Mouse (Mus musculus) erythroid progenitor cell, adult 5-6 weeks (primary cell): Measurements from ENCODE around the gene A430078G23Rik. TPM values are rescaled to one million over a fixed set of nuclear protein-coding genes. Genes with fewer than 3 reads are reported as not detected.

ENCODE experiments used
- total RNA-seq, 2 experiments: library from RNA; stranded (forward) in 1 of 2; stranded (reverse) in 1 of 2; fragments of 150-400 nt in 1 of 2; fragments of 186-747, 209-891 nt in 1 of 2; gene quantifications; 2 replicates each; pipeline versions ENCODE4 v1.2.3 to v1.2.4; 2015 to 2017; ENCODE audit warnings: low replicate concordance in 2 of 2

A430078G23Rik gene
- total RNA-seq, 2 experiments from 2014 or later: 1.3 to 2.4 TPM

Other genes starting within 250 kb of the A430078G23Rik start
- gene Insr, start 73.8 kb upstream of the A430078G23Rik start, total RNA-seq (2015; ENCODE audit: low replicate concordance): 8.0 and 15.5 TPM in 2 replicates
- gene Insr, start 73.8 kb upstream of the A430078G23Rik start, total RNA-seq (2017; ENCODE audit: low replicate concordance): 7.1 and 19.9 TPM in 2 replicates
- gene Arhgef18, start 39.6 kb downstream of the A430078G23Rik start, total RNA-seq (2015; ENCODE audit: low replicate concordance): 7.2 and 7.5 TPM in 2 replicates
- 3.0 and 5.4 TPM in 2 replicates for gene Arhgef18, start 39.6 kb downstream of the A430078G23Rik start, total RNA-seq (2017; ENCODE audit: low replicate concordance)
- gene Pex11g, start 114.3 kb downstream of the A430078G23Rik start, total RNA-seq (2015; ENCODE audit: low replicate concordance): 0.72 TPM in 1 of 2 replicates, not detected in the other
- gene Pex11g, start 114.3 kb downstream of the A430078G23Rik start, total RNA-seq (2017; ENCODE audit: low replicate concordance): not detected in 2 replicates
- not detected in 2 replicates for gene Tex45, start 117.4 kb downstream of the A430078G23Rik start, total RNA-seq (2015; ENCODE audit: low replicate concordance)
- gene Tex45, start 117.4 kb downstream of the A430078G23Rik start, total RNA-seq (2017; ENCODE audit: low replicate concordance): not detected in 2 replicates
- 2.9 TPM in 1 of 2 replicates, not detected in the other for gene Zfp358, start 139.7 kb downstream of the A430078G23Rik start, total RNA-seq (2015; ENCODE audit: low replicate concordance)
- gene Zfp358, start 139.7 kb downstream of the A430078G23Rik start, total RNA-seq (2017; ENCODE audit: low replicate concordance): 2.0 TPM in 1 of 2 replicates, not detected in the other
- gene Mcoln1, start 147.0 kb downstream of the A430078G23Rik start, total RNA-seq (2015; ENCODE audit: low replicate concordance): 45.3 and 65.2 TPM in 2 replicates
- gene Mcoln1, start 147.0 kb downstream of the A430078G23Rik start, total RNA-seq (2017; ENCODE audit: low replicate concordance): 82.9 and 267 TPM in 2 replicates
- 110 and 131 TPM in 2 replicates for gene Pnpla6, start 162.0 kb downstream of the A430078G23Rik start, total RNA-seq (2015; ENCODE audit: low replicate concordance)
- 147 and 272 TPM in 2 replicates for gene Pnpla6, start 162.0 kb downstream of the A430078G23Rik start, total RNA-seq (2017; ENCODE audit: low replicate concordance)
- gene C330021F23Rik, start 214.6 kb downstream of the A430078G23Rik start, total RNA-seq (2015; ENCODE audit: low replicate concordance): not detected in 2 replicates
- gene C330021F23Rik, start 214.6 kb downstream of the A430078G23Rik start, total RNA-seq (2017; ENCODE audit: low replicate concordance): not detected in 2 replicates
- gene Camsap3, start 233.9 kb downstream of the A430078G23Rik start, total RNA-seq (2015; ENCODE audit: low replicate concordance): not detected in 2 replicates
- gene Camsap3, start 233.9 kb downstream of the A430078G23Rik start, total RNA-seq (2017; ENCODE audit: low replicate concordance): not detected in 2 replicates